Mouse (Mus musculus): ENCODE results near the gene Cgnl1.
"Not testable (repeated sequence)": the region's sequence is repeated elsewhere in the genome, so short reads cannot be mapped to it uniquely, and the experiment has no call there.

Gene Cgnl1

DNA sequence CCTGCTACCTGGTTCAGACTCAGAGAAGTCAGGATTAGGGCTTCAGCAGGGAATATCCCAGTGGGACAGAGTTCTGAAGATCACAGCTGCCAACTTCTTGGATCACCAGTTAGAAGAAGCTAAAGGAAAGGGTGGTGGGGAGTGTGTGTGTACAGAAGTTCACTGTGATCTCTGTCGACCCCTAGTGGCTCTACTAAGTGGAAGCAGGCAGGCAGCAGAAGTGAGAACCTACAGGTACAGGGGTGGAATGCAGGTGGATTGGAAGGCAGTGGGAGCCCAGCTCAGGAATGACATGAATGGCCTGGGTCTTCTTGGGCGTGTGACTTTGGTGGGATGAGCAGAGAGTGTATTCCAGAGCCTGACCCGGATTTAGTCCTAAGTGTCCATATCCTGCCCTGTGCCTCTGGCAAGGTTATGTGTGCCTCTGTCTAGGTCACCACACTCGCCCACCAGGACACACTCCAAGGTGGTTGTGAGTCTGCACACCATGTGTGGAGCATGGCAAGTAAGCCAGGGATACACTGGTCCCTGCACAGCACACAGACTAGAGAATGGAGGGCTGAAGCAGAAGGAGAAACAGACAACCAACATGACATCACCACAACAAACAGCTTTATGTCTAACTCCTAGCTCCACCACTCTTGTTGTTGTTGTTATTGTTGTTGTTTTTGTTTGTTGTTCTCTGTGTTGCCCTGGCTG, 147.4 kb downstream of the Cgnl1 start:
- DNase-seq (ENCODE audit: low read depth, low spot score) = peak; percentile 70

DNA sequence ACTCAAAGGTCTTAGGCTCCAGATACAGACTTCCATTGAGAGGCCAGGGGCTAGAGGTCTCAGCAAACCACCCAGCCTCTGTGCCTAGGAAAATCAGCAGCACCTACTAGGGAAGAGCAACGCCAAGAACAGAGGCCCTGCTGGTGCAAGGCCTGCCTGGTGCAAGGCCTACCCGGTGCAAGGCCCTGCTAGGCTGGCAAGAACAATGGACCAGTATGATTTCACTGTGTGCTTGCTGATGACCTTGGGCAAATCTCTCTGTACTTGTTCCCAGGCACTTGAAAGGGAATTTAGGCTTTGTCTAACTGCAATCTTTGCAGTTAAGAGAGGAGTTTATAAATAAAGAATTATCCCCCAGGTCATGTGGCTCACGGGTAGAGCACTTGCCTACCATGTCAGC, 148.8 kb downstream of the Cgnl1 start:
- no peak for DNase-seq (ENCODE audit: low read depth, low spot score)

DNA sequence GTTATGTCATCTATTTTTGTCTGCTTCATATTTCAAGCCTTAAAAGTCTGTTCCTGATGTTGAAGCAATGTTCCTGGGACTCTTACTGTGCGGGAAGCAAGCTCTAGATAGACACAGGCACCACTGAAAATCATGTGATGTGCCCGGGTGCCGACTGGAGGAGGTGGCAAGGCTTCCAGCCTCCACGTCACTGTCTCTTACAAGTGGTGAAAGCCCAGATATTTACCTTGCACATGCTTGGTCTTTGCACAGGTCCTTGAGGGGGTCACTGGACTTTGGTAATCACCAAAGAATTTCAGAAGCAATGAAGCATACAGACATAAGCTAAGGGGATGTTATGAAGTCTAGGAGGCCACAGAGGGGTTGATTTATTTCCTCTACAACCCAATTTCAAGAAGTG, 149.4 kb downstream of the Cgnl1 start:
- no peak for DNase-seq (ENCODE audit: low read depth, low spot score)

DNA sequence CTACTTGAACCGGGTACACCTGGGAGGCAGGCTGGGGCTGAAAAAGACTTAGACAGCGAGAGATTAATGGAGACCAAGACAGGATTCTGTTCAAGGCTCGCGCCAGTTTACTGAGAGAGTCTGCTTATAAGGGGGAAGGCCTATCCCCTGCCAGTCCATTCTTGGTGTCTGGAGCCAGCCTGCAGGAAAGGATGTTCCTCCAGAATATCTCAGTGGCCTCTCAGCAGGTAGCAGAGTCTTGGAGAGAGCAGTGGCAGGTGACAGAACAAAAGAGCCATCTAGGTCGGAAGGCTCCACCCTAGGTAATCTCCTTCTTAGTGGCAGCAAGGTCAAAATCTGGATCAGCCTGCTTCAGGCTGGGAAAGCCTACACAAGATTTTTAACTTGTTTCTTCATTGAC, 151.3 kb downstream of the Cgnl1 start:
- DNase-seq (ENCODE audit: low read depth, low spot score) = not testable (repeated sequence)

DNA sequence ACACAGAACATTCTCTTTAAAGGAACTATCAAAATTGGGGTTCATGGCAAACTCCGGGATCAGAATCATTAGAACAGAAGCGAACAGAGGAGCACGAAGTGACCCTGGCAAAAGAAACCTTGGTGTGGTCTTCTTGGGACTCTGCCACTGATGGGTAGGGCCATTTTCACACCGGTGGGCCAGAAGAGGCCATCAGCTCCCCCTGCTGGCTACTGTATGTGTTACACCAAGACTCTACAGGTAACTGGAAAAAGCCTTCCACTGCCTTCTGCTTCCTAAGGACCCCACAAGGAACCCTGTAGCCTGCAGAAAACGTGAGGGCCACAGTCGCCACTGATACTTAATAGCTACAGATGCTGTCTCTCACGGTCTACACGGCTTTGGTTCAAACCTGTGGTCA, 154.0 kb downstream of the Cgnl1 start:
- DNase-seq (ENCODE audit: low read depth, low spot score) = peak; percentile 48

DNA sequence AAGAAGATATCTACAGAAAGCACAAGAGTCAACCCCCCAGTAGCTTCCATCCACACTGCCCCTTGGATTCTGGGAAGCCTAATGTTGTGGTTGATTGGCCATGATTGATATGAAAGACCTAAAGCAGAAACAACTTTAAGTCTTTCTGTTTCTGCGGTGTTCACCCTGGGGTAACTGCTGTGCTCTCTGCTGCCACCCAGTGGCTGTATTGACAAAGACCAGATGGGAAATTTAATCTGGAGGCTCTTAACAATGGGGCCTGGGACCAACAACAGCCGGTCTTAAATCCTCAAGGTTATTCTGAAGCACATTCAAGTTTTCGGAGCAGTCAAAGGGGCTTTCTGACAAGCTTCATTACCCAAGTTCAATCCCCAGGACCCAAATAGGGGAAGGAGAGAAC, 155.2 kb downstream of the Cgnl1 start:
- DNase-seq (ENCODE audit: low read depth, low spot score) = peak; percentile 86

DNA sequence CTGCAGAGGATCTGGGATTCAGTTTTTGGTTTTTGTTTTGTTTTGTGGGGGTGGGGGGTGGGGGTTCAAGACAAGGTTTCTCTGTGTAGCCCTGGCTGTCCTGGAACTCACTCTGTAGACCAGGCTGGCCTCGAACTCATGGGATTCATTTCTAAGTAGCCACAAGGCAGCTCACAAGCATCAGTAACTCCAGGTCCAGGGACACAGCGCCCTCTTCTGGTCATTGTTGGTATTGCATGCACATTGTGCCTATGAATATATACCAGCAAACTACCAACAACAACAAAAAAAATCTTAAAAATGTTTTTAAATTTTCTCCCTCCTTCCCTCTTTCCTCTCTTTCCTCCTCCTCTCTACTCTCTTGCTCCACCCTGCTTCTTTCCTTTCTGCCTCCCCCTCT, 156.8 kb downstream of the Cgnl1 start:
- peak; percentile 64 for DNase-seq (ENCODE audit: low read depth, low spot score)

DNA sequence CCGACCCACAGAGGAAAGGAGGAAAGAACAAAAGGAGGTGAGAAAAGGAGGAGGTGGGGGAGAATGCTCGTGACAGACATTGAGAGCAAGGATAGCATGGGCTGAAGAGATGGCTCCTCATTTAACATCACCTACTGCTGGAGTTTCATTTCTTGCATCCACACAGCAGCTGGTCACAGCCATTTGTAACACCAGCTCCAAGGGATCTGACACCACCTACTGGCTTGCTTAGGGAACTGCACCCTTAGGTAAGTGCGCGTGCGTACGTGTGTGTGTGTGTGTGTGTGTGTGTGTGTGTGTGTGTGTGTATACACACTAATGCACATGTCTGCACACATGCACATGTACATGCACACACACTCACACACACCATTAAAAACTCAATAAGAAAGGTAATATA, 158.4 kb downstream of the Cgnl1 start:
- no peak for DNase-seq (ENCODE audit: low read depth, low spot score)

DNA sequence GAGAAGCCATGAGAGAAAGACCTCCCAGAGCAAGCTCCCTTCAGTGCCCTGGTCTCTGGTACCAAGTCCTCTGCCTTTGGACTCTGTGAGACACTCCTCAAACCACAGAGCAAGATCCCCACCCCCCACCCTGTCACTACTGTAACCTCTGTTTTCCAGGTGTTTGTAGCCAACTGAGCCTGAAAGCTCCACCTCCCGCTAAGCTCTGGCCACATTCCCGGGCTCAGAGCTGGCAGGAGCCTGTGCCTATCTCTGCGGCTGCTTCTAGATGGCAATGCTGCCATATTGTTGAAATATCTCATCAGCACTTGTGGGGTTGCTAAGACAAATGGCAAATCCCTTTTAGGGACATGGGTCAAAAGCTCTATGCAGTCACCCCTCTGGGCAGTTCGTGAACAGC, 159.5 kb downstream of the Cgnl1 start:
- no peak for DNase-seq (ENCODE audit: low read depth, low spot score)

DNA sequence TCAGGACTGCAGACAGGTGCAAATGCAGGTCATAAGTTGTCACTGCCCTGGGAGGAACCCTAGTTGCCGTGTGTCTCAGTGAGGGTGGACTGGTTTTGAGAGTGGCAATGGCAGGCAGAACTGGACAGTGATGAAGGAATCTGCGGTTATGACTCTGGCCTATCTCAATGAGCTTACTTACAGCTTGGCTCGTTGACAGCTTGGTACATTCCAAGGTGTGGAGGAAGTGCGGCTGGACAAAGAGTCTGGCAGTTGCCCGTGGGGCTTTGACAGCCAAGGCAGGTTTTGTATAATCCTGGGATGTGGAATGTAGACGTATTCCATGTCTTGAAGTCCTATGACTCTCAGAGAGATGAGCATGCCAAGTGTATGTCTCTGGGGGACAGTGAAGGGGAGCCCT, 162.4 kb downstream of the Cgnl1 start:
- no peak for DNase-seq (ENCODE audit: low read depth, low spot score)

DNA sequence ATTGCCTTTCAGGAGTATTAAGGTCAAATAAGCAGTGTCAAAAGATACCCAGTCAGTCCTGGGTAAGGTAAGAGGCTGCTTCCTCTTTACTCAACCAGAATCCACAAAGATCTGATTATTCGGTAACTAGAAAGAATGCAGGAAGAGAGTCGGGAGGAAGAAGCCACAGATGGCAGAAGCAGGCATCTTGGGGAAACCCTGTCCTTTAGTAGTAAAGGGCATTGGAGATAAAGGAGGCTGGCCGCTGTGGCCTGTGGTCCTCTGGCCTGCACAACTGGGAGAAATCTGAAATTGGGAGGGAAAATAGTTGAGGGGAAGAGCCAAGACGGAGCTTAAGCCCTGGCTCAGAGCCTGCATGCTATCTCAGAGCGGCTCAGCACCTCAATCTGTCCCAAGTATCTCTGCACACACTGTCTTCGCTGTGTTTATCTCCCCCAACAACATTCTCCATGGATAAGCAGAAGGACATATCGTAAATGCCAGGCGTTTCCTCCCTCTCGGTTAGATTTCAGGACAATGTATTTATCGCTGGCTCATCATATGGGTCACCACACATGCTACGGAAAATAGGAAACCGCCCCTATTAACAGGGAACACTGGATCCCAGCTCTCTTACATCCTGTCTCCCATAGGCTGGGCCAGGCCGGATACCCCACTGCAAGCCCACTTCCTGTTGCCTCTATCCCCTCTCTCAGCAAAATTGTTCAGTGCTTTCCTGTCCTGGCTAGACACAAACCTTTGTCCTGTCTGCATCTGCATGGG, 164.9 kb downstream of the Cgnl1 start:
- no peak for DNase-seq (ENCODE audit: low read depth, low spot score)

DNA sequence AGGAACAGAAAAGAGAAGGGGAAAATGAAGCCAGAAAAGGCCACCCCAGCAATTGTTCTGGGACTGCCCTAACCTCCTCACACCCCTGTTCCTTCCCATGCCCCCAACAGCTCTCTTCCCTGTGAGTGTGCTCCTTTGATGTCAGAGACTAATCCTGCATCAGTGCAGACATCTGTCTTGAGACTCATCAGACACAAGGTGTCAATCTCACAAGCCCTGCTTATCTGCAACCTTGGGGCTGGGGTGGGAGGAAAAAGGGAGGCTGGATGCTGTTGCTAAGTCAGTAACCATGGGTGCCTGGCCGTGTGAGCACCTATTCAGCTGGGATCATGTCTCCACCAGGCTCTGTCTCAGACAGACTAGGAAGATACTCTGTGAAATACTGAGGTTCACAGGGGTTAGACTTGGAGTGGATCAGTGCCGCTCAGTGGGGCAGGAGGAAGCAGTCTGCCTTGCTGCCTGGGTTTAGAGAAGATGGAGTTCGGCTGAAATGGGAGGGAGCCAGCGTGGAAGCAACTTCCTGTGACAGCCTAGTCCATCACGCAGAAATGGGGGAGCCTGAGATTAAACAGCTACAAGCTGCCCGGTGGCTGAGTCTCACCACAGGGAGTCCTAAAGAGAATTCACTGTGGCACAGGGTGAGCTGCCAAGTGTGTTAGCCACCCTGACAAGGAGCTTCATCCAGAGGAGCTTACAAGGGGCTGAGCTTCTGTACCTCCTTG, 166.3 kb downstream of the Cgnl1 start:
- DNase-seq (ENCODE audit: low read depth, low spot score) = no peak

DNA sequence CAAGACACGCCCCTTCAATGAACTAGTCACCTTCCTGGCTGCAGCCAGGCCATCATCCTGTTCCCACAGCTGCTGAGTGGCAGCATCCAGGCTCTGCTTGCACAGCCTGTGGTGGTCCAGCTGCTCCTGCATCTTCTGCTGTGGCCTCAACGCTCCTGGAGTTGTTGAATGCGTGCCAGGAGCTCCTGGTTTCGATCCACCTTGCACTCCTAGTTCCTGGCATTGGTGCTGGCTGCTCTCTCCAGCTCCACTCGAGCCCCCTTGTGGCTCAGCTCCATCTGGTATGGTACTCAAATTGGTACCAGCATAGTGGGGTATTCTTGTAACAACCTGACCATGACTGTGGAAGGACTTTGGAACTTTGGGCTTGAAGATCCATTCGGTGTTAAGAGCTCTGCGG, 171.5 kb downstream of the Cgnl1 start:
- DNase-seq (ENCODE audit: low read depth, low spot score) = no peak

DNA sequence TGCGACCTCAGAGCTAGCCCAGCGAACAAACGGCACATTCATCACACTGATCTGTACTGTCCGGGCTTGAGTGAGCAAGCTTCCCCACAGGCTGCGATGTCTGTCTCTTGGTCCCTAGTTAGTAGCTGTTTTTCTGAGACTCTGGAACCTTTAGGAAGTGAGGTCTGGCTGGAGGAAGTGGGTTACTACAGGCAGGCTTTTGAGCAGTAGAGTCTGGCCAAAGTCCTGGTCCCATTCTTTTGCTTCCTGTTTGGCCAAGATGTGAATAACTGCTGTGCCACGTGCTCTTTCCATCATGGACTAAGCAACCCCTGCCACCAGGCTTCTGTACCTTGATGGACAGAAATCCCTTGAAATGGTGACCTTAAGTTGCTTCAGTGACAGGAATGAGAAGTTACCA, 174.5 kb downstream of the Cgnl1 start:
- no peak for DNase-seq (ENCODE audit: low read depth, low spot score)

DNA sequence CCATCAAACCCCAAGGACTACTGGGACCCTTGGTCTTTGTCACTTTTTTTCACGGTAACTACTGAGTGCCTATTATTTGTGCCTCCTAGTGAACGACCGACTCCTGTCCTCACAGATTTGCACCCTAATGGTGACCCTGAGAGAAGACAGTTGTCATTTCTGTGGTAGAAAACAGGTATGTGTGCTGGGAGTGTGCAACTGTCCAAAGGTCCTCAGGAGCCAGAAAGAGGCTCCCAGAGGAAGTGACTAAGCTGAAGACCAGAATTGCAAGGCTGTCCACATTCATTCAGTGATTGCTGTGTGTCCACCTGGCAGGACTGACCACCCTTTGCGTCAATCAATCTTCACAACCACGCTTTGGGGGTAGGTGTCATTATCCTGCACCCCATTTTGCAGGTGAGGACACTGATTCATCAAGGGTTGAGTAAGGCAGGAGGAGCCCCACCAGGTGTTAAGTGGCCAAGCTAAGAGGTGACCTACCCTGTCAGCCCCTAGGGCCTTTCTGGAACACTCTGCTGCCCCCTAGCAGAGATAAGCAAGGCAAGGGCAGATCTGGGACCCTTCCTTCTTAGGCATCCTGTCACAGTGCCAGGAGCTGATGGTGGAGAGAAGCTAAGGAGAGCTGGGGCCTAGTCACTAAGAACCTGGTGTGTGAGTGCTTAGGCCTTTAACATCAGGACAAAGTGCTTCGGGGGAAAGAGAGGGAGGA, 178.7 kb downstream of the Cgnl1 start:
- DNase-seq (ENCODE audit: low read depth, low spot score) = no peak

DNA sequence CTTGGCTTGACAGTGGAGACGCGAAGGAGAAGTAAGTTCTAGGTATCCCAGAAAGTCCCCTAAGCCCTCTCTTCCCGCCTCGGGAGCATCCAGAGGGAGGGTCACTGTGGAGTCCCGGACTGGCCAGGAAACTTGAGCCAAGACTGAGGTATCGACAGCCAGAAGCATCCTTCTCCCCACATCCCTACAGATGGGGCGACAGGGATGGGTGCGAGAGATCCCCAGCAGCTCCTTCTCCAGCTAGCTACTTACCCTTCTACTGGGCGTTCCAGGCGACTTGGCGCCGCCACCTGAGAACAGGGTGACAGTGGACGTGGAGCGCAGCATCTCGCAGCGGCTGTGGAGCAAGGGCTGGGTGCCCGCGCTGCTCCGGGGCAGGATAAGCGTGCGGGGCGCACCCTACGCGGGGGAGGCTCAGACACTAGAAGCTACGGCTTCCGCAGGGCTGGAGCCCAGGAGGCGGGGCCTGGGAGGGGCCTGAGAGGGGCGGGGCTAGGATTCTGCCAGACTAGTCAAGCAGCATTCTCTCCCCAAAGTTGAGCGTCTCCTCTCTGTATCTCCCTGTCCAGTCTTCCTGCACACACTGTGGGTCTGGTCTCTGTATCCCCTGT, 179.4 kb downstream of the Cgnl1 start, which contains the start of gene Myzap:
Gene Myzap, minus strand, starts transcription at position 423 of the 611 bp plus-strand sequence.
- DNase-seq (ENCODE audit: low read depth, low spot score) = peak; percentile 51

DNA sequence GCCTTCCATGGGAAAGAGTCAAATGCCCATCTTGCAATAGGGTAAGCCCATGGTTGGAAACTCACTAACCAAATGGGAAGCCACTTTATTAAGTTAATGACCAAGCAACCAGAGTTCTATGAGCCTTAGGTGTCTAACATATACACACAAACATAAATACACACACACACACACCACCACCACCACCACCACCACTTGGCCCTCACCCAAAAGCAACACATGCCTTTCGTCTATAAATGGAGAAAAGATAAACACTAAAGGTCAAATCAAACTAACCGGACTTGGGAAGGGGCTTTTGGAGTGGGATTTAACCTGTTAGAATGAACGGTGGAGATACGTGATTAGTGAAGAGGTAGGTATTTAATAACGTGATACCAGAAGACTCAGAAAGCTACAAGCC, 180.3 kb downstream of the Cgnl1 start:
- no peak for DNase-seq (ENCODE audit: low read depth, low spot score)

DNA sequence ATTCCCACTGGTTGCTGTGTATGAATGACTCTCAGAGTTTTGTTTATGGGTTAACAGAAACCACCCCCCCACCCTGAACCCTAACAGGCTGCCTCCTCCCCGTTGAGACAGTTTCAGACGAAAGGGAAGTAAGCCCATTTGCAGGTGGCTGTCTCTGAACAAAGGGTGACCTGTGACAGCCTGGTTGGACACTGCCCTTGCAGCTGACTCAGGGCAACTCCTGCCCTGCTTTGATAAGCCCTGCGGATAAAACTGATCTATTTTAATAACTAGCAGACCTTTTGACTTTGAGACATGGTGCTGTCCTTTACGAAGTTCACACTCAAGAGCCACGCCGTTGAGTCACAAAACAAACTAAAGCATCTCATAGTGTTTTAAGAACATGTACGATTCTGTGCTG, 181.6 kb downstream of the Cgnl1 start:
- DNase-seq (ENCODE audit: low read depth, low spot score) = no peak

DNA sequence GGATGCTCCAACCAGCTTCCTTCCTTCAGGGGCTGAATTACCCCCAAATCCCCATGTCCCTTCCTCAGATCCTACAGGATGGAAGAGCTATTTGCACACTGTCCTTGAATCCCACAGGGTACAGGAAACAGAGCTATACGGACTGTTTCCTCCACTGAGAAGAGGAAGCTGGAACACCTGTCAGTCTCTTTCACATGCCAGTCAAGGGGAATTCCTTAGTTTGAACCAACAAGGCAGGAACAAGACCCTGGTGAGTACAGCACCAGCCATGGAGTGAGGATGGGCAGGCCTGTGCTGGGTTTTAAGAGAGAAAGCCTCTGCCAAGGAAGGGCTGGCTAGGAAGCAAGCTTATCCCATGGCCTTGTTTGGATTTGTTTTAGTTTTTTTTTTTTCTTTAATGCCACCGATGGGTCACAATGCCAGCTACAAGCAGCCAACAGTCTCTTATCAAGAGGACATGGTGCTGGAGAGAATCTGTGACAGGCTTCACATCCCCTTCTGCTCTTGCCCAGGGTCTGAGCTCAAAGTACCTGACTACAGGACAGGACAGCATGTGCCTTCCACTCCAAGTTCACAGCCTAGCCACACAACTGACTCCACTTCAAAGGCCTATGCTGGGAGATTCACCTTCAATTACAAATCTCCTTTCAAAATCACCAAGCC, 182.3 kb downstream of the Cgnl1 start:
- no peak for DNase-seq (ENCODE audit: low read depth, low spot score)

DNA sequence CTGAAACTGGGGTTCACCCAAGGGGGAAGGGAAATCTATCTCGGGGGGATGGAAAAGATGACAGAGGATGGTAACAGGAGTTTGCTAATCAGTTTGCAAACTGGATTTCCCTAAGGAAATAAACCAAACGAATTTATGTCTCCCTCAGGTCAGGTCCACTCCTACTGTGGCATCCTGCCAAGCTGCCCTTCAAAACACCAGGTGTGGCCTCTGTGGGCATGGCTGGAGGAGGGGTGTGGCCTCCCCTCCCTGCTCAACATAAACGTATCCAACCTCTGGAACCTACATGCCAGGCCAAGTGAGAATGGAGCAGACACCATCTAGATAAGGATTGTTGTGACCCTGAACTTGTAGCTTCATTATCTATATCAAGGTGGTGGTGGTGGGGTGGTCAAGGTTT, 185.0 kb downstream of the Cgnl1 start:
- DNase-seq (ENCODE audit: low read depth, low spot score) = no peak

DNA sequence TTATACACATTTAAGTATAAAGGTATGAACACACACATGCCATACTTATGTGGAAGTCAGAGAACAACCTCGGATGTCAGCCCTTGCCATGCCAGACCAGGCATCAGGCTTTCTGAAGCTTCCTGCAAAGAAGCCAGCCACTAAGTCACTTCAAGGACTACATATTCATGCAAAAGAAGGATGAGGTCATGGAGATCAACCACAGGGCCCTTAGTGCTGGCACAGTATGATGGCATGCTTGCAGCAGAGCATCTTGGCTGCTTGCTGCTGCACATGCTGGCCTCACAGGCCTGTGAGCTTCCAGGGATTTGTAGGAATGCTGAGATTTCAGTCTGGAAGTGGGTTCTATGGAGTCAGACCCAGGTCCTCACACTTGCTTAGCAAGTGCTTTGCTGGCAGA, 188.6 kb downstream of the Cgnl1 start:
- no peak for DNase-seq (ENCODE audit: low read depth, low spot score)
